Mouse (Mus musculus) gastrocnemius, postnatal 25 days (tissue): ENCODE data around the gene Pnrc2. TPM values are rescaled to one million over a fixed set of nuclear protein-coding genes. Genes with fewer than 3 reads are reported as not detected.

Experiments used
- DNase-seq: peaks from one replicate; pipeline ENCODE4 v3.0.0; 2022
- long read RNA-seq, 2 experiments: library from polyadenylated mRNA; stranded (forward); transcript quantifications; one replicate each; pipeline ENCODE4 v2.0.0; 2021
- total RNA-seq, 2 experiments: library from RNA; stranded (reverse); gene quantifications; 1 replicate in 1 of 2; 2 replicates in 1 of 2; pipeline ENCODE4 v1.2.3; 2021

Pnrc2 gene
- total RNA-seq: 10 to 100 TPM; 25.7 to 36.4 TPM
- long read RNA-seq, experiment 1, transcript Pnrc2-201 (3 exons, 1,919 nt): major isoform, 26 of 30 reads
- long read RNA-seq, experiment 1, partial matches to known transcripts: 0 of 30 reads
- long read RNA-seq, experiment 1, other reads (novel, unspliced or antisense): 2 of 30 reads
- long read RNA-seq, experiment 2, transcript Pnrc2-201 (3 exons, 1,919 nt): major isoform, 43 of 49 reads
- long read RNA-seq, experiment 2, partial matches to known transcripts: 0 of 49 reads
- long read RNA-seq, experiment 2, other reads (novel, unspliced or antisense): 5 of 49 reads

DNA sequence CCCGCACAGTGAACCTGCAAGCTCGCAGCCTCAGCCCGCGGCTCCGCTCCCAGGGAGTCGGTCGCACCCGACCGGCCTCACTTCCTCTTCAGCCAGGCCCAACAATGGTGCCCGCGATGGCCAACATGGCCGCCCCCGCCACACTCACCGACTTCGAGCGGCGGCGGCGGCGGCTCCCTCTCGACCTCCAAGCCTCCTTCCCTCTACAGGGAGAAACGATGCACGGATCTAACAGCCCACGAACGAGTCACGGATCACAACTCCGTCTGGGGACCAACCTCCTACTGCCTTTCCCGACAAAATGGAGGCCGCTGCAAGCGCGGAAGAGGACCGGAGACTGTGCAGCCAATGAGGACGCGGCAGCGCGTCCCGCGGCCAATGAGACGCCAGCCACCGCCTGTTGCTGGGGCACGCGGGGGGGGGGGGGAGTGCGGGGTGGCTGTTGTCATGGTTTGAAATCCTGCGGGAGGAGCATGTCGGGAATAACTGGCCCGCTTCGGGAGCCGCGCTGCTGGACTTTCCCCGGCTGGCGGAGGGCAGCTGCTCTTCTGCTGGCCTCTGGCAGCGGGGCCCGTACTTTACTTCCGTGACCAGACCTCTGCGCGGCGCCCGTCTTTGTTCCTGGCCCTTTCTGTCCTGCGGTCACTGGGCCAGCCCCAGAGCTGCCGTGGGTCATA, at the start of gene Pnrc2:
Pnrc2 (minus strand) TSS at position 325 of the 677 bp plus-strand sequence.
- DNase-seq: peak; percentile 95

DNA sequence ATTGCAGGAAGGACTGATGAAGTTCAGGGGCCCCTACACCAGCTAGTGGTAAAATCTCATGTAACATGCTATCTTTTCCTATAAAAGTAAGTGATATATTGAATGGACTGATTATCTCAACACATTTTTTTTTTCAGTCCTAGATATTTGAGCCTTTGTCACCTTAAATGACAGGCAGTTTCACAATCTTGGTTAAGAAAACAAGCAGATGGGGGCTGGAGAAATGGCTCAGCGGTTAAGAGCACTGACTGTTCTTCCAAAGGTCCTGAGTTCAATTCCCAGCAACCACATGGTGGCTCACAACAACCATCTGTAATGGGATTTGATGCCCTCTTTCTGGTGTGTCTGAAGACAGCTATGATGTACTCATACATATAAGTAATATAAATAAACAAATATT, 48.5 kb upstream of the Pnrc2 start:
- no peak for DNase-seq

DNA sequence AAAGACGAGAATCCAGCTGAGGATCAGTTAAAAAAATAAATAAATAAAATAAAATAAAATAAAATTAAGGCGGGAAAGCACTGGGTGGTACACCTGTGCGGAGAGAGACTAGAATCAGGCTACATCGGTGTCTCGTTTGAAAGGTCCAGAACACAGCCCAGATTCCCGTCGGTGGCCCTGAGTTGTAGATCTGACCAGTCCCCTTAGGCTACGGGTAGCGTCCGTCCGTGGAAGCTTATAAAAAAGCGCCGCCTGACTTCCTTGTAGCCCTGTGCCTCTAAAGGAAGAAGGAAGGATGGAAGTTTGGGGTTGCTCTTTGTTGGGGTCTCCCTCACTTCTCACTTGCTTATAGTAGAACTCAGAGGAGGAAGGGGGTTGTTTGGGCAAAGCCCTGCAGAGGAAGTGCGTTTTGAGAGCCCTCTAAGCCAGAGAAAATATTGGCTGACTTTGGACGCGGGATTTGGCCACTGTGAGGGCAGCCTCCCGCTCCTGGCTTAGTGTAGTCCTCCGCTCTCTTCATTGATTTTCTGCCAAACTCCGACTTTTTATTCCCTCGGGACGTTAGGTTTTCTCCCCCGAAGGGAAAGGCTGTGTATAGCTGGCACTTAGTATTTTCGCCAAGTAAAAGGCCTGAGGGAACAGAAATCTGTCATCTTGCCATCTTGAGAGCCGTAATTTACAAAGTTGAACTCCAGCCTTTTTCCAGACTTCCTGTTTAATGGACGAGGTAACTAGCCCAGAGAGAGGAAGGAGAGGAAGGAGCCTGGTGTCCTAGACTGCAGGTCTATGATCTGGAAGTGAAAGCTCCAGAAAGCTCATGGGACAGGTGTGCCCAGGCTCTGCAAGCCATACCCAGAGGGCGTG, 47.8 kb upstream of the Pnrc2 start:
- DNase-seq: peak; percentile 24

DNA sequence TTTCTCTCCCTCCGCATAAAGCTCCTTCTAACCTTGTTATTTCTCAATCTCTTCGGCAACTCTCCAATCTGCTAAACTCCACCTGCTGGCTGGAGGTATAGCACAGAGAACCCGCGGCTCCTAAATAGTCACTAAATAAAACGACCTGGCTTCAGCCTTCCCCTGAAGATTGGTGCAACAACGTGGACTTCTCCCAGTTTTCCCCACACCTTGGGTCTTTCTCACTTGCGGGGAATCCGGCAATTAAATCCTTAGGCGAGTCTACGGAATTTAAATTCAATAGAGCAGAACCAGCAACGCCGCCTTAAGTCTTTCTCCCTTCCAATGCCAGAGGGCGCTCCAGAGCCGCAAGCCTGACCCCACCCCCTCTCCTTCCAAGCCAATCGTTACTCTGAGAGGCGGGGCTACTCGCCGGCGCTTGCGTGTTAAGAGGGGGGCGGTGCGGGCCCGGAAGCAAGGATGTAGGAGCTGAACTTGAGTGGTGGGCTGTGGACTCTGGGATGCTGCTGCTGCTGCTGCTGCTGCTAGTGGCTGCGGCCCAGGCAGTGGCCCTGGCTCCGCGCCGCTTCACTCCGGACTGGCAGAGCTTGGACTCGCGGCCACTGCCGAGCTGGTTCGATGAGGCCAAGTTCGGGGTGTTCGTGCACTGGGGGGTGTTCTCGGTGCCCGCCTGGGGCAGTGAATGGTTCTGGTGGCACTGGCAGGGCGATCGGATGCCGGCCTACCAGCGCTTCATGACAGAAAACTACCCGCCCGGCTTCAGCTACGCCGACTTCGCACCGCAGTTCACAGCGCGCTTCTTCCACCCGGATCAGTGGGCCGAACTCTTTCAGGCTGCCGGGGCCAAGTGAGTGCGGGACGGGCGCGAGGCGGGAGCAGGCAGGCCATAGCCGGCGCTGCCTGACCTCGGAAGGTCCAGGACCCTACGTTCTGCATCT, 46.9 kb upstream of the Pnrc2 start, which contains the start of gene Fuca1:
Fuca1 (plus strand) TSS at position 432 of the 938 bp plus-strand sequence.
- DNase-seq: peak; percentile 92

- DNase-seq: no peak
Measured at GRCm38 (mm10) chr4:135919280-135919639, 45.6 kb upstream of the Pnrc2 start.

- DNase-seq: no peak
Measured at GRCm38 (mm10) chr4:135918635-135919279, 45.1 kb upstream of the Pnrc2 start.

DNA sequence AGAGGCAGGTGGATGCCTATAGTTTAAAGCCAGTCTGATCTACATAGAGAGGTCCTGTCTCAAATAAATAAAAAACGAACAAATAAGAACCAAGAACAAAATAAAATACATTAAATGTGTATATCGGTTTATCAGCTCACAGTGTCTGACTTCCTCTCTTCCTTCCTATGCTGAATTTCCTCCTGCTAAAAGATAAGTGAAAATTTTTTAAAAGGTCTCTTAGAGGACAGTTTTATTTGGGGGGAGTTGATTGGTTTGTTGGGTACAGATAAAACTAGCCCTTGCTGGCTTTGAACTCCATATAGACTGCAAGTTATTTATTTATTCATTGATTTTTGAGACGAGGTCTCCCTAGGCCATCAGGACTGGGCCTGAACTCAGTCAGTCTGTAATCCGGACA, 39.8 kb upstream of the Pnrc2 start:
- no peak for DNase-seq

GRCm38 (mm10) chr4:135912835-135913234, 39.2 kb upstream of the Pnrc2 start:
- no peak for DNase-seq

GRCm38 (mm10) chr4:135912164-135912563, 38.5 kb upstream of the Pnrc2 start:
- DNase-seq: no peak

- DNase-seq: no peak
Measured at GRCm38 (mm10) chr4:135911531-135911930, 37.9 kb upstream of the Pnrc2 start.

- no peak for DNase-seq
Measured at GRCm38 (mm10) chr4:135909326-135910066, 35.8 kb upstream of the Pnrc2 start.

GRCm38 (mm10) chr4:135906633-135907032, 33.0 kb upstream of the Pnrc2 start:
- DNase-seq: no peak

GRCm38 (mm10) chr4:135904810-135905209, 31.2 kb upstream of the Pnrc2 start:
- no peak for DNase-seq

DNA sequence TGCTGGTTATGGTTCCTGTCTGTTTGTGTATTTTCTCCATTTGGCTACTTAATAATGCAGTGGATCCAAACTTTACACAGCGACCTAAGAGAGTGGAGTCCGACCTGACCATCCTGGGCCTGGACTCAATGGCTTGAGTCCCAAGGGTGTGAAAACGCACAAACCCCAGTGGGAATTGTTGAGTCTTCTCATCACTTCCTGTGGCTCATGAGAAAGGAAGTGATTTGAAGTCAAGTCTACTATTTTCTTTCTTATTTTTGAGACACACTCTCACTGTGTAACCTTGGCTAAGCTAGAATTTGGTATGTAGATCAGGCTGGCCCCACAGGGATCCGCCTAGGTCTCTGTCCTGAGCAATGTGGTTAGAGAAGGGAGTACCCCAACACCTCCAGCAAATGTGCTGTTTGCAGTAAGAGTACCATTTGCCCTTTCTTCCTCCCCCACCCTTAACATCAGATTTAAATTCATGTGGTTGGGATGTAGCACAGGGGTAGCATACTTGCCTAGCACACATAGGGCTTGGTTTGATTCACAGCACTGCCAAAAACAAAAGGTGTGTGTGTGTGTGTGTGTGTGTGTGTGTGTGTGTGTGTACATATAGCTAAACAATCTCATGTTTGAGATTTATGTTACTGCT, 29.1 kb upstream of the Pnrc2 start:
- no peak for DNase-seq

DNA sequence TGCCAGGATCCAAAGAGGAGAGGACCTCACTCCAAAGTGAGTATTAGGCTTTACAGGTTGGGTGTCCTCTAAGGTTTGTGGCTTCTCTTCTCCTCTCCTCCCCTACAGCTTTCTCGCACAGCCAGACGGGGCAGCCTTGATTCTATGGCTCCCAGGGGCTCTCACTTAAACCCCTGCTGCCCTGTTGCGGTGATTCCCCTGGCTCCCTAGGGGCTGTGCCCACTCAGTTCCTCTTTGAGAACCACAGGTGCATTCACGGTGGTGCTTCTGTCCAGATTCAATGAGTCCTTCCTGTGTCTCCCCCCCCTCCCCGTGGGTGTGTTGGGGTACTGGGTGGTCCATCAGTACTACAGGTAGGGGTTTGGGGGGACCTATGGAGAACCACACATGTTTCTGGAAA, 26.4 kb upstream of the Pnrc2 start:
- DNase-seq: no peak

- no peak for DNase-seq
Measured at GRCm38 (mm10) chr4:135899050-135899448, 25.4 kb upstream of the Pnrc2 start.

DNA sequence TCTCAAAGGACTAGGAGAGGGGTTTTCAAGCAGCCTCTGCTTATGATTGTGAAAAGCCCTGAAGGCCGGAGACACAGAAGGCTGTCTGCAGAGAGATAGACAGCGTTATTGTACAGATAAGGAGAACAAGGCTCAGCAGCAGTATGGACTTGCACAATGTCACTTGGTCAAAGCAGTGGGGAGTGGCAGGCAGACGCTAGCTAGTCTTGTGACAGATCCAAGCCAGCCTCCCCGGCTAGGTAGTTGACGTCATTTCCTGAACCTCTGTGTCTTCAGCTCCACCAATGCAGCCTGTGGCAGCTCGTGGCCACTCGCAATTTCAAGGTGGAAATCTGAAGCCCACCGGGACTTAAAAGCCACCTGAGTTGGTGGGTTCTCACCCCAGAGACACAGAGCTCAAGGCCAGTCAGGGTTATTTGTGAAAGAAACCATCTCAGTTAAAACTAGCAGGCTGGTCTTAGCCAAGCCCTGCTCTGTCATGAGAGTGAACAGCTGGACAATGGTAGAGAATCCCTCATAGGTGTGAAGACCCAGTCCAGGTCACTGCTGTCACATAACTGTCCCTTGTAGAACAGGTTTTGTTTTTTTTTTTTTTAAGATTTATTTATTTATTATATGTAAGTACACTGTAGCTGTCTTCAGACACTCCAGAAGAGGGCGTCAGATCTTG, 24.9 kb upstream of the Pnrc2 start:
- DNase-seq: no peak

DNA sequence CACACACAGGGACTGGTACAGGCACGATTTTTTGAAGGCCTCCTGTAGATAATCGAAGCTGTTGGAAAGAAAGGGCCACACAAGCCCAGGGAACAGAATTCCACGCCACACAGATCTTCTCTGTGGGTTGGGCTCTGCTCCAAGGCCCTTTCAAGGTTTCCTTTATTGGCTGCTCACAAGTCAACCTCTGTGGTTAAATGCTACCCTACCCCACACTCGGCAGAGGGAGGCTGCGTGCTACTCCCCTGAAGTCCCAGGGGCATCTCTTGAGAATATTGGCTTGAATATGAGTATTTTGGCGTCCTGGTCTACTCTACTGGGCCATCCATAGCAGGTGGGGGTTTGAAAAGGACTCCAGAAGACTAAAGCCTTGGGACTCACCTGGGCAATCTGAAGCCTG, 22.5 kb upstream of the Pnrc2 start:
- DNase-seq: no peak

DNA sequence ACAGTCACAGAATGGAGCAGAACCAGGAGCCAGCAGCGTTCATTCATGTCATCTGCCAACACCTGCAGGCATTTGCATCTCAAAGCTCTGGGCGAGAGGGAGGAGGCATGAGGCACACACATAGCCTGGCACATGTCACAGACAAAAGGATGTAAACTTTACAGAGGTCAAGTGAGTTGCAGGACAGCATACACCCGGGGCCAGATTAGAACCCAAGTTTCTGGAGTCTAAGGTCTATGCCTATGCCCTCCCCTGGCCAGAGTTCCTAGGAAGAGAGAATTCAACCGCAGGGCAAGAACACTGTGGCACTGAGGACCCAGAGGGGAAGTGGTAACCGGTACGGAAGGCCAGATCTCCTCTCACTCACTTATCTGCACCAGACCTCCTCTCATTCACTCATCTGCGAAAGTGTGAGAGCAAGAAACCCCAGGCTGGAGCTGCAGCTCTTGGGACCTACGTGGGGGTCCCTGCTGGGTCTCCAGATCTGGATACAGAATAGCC, 21.5 kb upstream of the Pnrc2 start, which contains the start of gene Cnr2:
Cnr2 (plus strand) TSS at position 324 of the 501 bp plus-strand sequence.
- DNase-seq: no peak
